Mouse (Mus musculus): Measurements from ENCODE around the gene Mrpl11. TPM values are rescaled to one million over a fixed set of nuclear protein-coding genes. Genes with fewer than 3 reads are reported as not detected.
"Not testable (repeated sequence)": the region's sequence is repeated elsewhere in the genome, so short reads cannot be mapped to it uniquely, and the experiment has no call there.

Gene Mrpl11
- total and polyA plus RNA-seq, 2 experiments from 2014 or later, result 101 to 162 TPM

DNA sequence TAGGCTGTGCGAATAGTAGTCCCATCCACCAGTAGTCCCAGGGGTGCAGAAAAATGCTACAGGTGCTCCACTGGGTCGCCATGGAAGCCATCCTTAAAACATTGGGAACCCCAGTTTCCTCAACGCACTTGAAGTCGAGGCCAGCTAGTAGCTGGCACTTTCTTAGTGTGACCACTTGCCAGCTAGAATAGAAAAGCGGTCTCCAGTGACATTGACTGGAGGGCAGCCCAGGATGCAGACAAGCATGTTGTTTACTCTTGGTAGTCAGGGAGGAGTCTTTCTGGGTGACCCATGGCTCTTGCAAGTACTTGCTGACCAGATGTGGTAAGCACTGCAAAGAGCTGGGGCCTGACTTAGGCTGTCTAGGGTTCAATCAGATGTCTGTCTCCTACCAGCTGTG, 33.2 kb upstream of the Mrpl11 start:
- 54% methylated on average over 5 of the region's 5 CpGs for WGBS

DNA sequence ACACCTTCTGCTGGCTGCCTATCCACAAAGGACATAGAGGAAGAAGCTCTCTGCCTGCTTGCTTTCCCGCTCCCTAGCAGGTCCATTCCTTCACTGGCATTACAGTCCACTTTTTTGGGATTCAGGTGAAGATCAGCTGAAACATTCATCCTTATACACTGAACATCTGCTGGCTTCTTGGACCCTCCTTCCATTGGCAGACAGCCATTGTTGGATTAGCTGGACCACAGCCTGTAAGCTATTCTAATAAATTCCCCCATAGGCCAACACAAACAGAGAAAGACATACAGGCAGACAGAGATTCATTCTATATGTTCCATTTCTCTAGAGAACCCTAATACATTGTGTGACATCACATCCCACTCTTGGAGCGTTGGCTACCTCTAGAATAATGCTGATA, 25.1 kb upstream of the Mrpl11 start:
- Histone ChIP-seq H3K27ac (ENCODE audit: low read depth, low read length) (no peak overlapping the region), H3K4me2 (ENCODE audit: low read depth) (no peak overlapping the region), H3K4me3 (ENCODE audit: low read depth, low read length) (no peak overlapping the region), H3K9ac (no peak overlapping the region), H3K36me3 (ENCODE audit: insufficient read depth) (peaks cover 30% of the 10 kb centered on the region), H3K27me3 (ENCODE audit: insufficient read depth, low read length) (no peaks in the 10 kb centered on the region), H3K9me3 (ENCODE audit: low read length) (no peaks in the 10 kb centered on the region), H3K4me1 (ENCODE audit: insufficient read depth) (no peaks in the 10 kb centered on the region; the same call in 1 of the 2 replicates)
- ATAC-seq (no peak), DNase-seq (no peak)
- 75% methylated on average over 2 of the region's 2 CpGs for WGBS
- no peak for TF ChIP-seq CTCF (IDR thresholded peaks at IDR 0.05; ENCODE audit: low read depth)

More for the DNA sequence above, 33.2 kb upstream of the Mrpl11 start:
- Histone ChIP-seq H3K27ac (ENCODE audit: low read depth, low read length) (peak overlapping the region; percentile 81), H3K9ac (peak overlapping the region; percentile 56), H3K4me3 (ENCODE audit: low read depth, low read length) (peak overlapping the region; percentile 69), H3K27me3 (ENCODE audit: insufficient read depth, low read length) (no peaks in the 10 kb centered on the region), H3K4me1 (ENCODE audit: insufficient read depth) (0 out of 2 replicates have a peak, but pooled peaks cover 8% of the 10 kb centered on the region), H3K36me3 (ENCODE audit: insufficient read depth) (peaks cover 24% of the 10 kb centered on the region), H3K9me3 (ENCODE audit: low read length) (no peaks in the 10 kb centered on the region), H3K4me2 (ENCODE audit: low read depth) (peak overlapping the region; percentile 63)
- ATAC-seq, result peak; percentile 12; the same call in 1 of the 2 replicates
- DNase-seq, result no peak
- no peak for TF ChIP-seq CTCF (IDR thresholded peaks at IDR 0.05; ENCODE audit: low read depth)

DNA sequence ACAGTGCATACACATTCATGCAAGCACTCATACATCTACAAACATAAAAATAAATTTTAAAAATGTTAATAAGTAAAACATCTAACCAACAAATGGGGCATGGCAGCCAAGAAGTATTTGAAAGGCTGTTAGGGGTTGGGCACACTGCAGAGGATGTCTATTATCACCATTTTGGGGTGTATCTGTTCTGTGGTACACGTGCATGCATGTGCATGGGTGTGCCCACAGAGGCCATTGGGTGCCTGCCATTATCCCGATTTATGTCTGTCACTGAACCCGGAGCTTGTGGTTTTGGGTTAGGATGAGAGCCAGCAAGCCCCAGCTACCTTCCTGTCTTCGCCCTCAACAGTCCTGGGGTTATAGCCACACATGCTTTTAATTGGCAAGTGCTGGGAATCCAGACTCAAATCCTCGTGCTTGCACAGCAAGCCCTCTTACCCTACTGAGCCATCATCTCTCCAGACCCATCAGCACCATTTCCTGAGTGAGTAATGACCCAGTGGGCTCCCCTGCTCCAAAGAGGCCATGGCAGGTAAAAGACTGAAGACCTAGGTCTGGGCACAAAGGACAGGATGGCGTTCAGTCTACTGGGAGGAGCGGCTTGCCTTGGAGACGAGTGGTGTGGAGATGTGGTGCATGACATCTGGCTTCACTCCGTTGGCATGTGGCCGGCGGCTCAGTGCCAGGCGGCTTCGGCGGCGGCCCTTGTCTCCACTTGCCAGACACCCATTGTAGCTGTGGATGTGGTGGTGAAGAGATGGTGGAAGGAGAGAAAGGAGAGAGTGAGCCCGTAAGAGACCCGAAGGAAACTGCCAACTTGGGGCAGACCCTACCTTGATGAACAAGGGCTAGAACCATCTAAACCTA, 24.3 kb upstream of the Mrpl11 start:
- 87% methylated on average over 17 of the region's 17 CpGs for WGBS

DNA sequence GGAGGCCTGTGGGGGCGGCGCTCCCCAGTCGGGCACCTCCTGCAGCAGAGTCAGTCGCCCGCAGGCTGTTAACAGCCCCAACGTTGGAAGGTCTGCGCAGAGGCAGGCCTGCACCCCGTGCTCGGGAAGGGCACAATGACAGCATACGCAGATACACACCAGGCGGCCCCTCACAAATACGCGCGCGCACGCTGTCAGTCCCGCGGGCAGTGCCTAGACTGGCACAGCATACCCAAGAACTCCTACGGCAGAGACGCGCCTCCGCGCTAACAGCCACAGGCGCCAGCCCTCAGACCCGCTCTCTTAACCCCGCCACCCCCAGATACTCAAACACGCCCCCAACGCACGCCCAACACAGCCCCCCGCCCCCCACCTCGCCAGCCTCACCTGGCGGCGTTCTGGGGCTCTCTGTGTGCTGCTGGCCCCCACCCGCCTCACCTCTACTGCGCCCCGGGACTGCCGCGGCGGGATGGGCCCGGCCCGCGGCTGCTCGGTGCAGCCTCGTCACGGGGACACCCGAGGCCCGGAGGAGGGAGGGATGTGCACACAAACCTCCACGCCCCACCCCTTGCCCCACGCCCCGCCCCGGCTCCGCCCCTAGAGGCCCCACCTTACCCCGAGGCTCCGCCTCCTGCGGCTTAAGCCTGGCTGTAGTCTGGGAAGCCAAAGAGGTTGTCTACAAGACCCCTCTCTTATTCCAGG, 19.2 kb upstream of the Mrpl11 start, which contains the start of gene Peli3:
Gene Peli3 (minus strand): TSS at position 577 of the 702 bp plus-strand sequence.
- TF ChIP-seq CTCF (IDR thresholded peaks at IDR 0.05; ENCODE audit: low read depth), result no peak
- Histone ChIP-seq H3K27ac (ENCODE audit: low read depth, low read length) (peak within 1 kb of the TSS; percentile 75), H3K4me3 (ENCODE audit: low read depth, low read length) (peak within 1 kb of the TSS; percentile 75), H3K27me3 (ENCODE audit: insufficient read depth, low read length) (no peaks in the 10 kb centered on the region), H3K4me1 (ENCODE audit: insufficient read depth) (no peaks in the 10 kb centered on the region; the same call in 1 of the 2 replicates), H3K9ac (peak within 1 kb of the TSS; percentile 77), H3K9me3 (ENCODE audit: low read length) (no peaks in the 10 kb centered on the region), H3K36me3 (ENCODE audit: insufficient read depth) (peaks cover 4% of the 10 kb centered on the region; the same call in 1 of the 2 replicates), H3K4me2 (ENCODE audit: low read depth) (peak within 1 kb of the TSS; percentile 88)
- ATAC-seq, result peak; percentile 97
- WGBS, result 1% methylated on average over 52 of the region's 55 CpGs
- peak; percentile 90 for DNase-seq

More for the DNA sequence above, 24.3 kb upstream of the Mrpl11 start:
- Histone ChIP-seq H3K9ac (no peak overlapping the region), H3K4me1 (ENCODE audit: insufficient read depth) (no peaks in the 10 kb centered on the region; the same call in 1 of the 2 replicates), H3K4me3 (ENCODE audit: low read depth, low read length) (no peak overlapping the region), H3K27ac (ENCODE audit: low read depth, low read length) (no peak overlapping the region), H3K36me3 (ENCODE audit: insufficient read depth) (peaks cover 22% of the 10 kb centered on the region), H3K9me3 (ENCODE audit: low read length) (no peaks in the 10 kb centered on the region), H3K27me3 (ENCODE audit: insufficient read depth, low read length) (no peaks in the 10 kb centered on the region), H3K4me2 (ENCODE audit: low read depth) (no peak overlapping the region)
- no peak for ATAC-seq
- no peak for TF ChIP-seq CTCF (IDR thresholded peaks at IDR 0.05; ENCODE audit: low read depth)
- no peak for DNase-seq

DNA sequence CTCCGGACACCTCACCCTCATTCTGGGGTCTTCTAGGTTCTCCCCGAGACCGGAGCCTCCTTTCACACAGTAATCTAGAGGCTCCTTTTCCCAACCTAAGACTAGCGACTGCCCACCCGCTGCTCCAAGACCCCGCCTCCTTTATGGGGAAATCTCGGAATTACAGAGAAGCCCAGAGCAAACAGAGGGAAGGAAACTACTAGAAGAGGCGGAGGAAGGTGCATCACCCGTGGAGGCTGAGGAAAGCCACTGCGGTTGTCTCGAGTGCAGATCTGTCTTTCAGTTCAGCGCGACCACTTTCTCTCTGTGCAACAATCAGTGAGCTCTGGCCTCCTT, 18.7 kb upstream of the Mrpl11 start:
- ATAC-seq, result peak; percentile 70
- no peak for DNase-seq
- no peaks in the 10 kb centered on the region; the same call in 1 of the 2 replicates for H3K4me1 ChIP-seq (ENCODE audit: insufficient read depth)
- no peaks in the 10 kb centered on the region for H3K9me3 ChIP-seq (ENCODE audit: low read length)
- peak overlapping the region; percentile 75 for H3K27ac ChIP-seq (ENCODE audit: low read depth, low read length)
- H3K9ac ChIP-seq, result peak overlapping the region; percentile 77
- no peaks in the 10 kb centered on the region for H3K27me3 ChIP-seq (ENCODE audit: insufficient read depth, low read length)
- no peak for TF ChIP-seq CTCF (IDR thresholded peaks at IDR 0.05; ENCODE audit: low read depth)
- no peaks in the 10 kb centered on the region for H3K36me3 ChIP-seq (ENCODE audit: insufficient read depth)
- 7% methylated on average over 13 of the region's 13 CpGs for WGBS
- H3K4me3 ChIP-seq (ENCODE audit: low read depth, low read length), result peak overlapping the region; percentile 75
- peak overlapping the region; percentile 88 for H3K4me2 ChIP-seq (ENCODE audit: low read depth)

DNA sequence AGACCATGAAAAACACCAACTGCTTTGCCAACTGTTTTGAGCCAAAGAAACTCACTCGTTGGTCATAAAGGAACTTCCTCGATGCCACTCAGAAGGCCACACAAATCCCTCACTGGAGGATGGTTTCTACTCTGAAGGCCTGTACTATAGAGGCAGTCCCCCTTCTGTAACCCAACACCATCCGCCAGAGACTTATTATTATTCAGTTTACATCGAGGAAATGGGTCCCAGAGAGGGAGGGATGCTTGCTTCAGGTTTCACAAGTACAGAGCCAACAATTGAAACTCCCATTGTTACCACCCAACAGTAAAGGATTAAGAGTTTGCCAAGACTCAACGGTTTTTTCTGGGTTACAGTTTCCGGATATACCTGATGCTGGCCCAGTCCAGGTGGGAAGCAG, 16.4 kb upstream of the Mrpl11 start:
- 34% methylated on average over 6 of the region's 6 CpGs for WGBS
- no peak for ATAC-seq
- no peak for DNase-seq
- Histone ChIP-seq H3K4me2 (ENCODE audit: low read depth) (no peak overlapping the region), H3K9ac (no peak overlapping the region), H3K9me3 (ENCODE audit: low read length) (no peaks in the 10 kb centered on the region), H3K36me3 (ENCODE audit: insufficient read depth) (no peaks in the 10 kb centered on the region), H3K4me3 (ENCODE audit: low read depth, low read length) (no peak overlapping the region), H3K27ac (ENCODE audit: low read depth, low read length) (no peak overlapping the region), H3K27me3 (ENCODE audit: insufficient read depth, low read length) (no peaks in the 10 kb centered on the region), H3K4me1 (ENCODE audit: insufficient read depth) (no peaks in the 10 kb centered on the region; the same call in 1 of the 2 replicates)
- TF ChIP-seq CTCF (IDR thresholded peaks at IDR 0.05; ENCODE audit: low read depth), result no peak

DNA sequence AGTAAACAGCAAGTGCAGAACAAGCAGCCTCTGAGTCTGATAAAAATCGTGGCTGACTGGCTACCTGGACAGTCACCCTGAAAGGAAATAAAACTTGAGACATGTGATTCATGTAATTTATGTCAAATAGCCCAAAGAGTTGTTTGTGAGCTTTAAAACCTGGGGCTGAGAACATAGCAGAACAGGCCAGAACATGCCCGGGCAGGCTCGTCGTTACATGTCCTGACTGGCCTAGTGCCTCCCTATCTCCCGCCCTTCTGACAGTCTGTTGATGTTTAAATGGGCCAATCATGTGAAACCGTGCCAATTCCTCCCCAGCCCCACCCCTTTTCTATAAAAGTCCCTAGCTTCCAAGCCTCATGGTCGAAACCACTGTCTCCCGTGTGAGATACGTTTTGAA, 13.3 kb upstream of the Mrpl11 start:
- H3K4me2 ChIP-seq (ENCODE audit: low read depth); H3K27ac ChIP-seq (ENCODE audit: low read depth, low read length); H3K9ac ChIP-seq; ATAC-seq; H3K4me1 ChIP-seq (ENCODE audit: insufficient read depth); H3K27me3 ChIP-seq (ENCODE audit: insufficient read depth, low read length); DNase-seq; H3K36me3 ChIP-seq (ENCODE audit: insufficient read depth); H3K9me3 ChIP-seq (ENCODE audit: low read length); H3K4me3 ChIP-seq (ENCODE audit: low read depth, low read length): not testable (repeated sequence)
- WGBS, result 77% methylated on average over 9 of the region's 9 CpGs
